Mouse (Mus musculus): Measurements from ENCODE around the gene Gm9733. TPM values are rescaled to one million over a fixed set of nuclear protein-coding genes. Genes with fewer than 3 reads are reported as not detected.

Gm9733 gene
- polyA plus RNA-seq (2012; fragmentation: generic; extraction: Trizol) = not detected

GRCm38 (mm10) chr3:15332063-15332462 lies at the start of gene Gm9733:
Gm9733 (minus strand) TSS chr3:15332302.

Other genes starting within 250 kb of the Gm9733 start
- not detected for gene Sirpb1a, start 94.2 kb upstream of the Gm9733 start, polyA plus RNA-seq (2012; fragmentation: generic; extraction: Trizol)
- not detected for gene Sirpb1b, start 242.8 kb upstream of the Gm9733 start, polyA plus RNA-seq (2012; fragmentation: generic; extraction: Trizol)

Measured in C3H10T1/2 (cell line).